Comparison of ENCODE assay signal across 10 mouse cellular contexts in genomic region chr5:149964748-149965147, GRCm38 (mm10). TPM values are rescaled to one million over a fixed set of nuclear protein-coding genes. Genes with fewer than 3 reads are reported as not detected.
DNase-seq lines count a peak whose midpoint lies in the region; ATAC-seq lines count a peak whose summit lies in the region.
"Had no signal": no experiment of that assay in that cellular context is flagged by ENCODE, and none has a peak within 500 bp of the region (broad histone marks: within the 10 kb centered on the region; RNA-seq: fewer than 3 reads in every experiment).

No protein-coding gene starts in this region.

- H3K4me2 ChIP-seq in forebrain, embryonic 12.5 days, result peak overlapping the region; percentile 30

- H3K36me3 ChIP-seq in forebrain, embryonic 12.5 days (replicated peaks), result no peaks in the 10 kb centered on the region

- no peak overlapping the region for H3K9ac ChIP-seq in forebrain, embryonic 12.5 days

- DNase-seq in kidney, postnatal 10 days, result peak; percentile 17
- DNase-seq in kidney, postnatal 14 days, result no peak
- DNase-seq in layer of hippocampus, adult 8-10 months (ENCODE audit: low spot score in 2 of 2), result peak; percentile 31 to 33
- peak; percentile 6 for DNase-seq in retina, postnatal 1 day
- DNase-seq in natural killer cell, adult 2 months (ENCODE audit: low spot score in 2 of 2), result no peak
- no peak for DNase-seq in thymus, adult 18-20 months
- DNase-seq in cerebellum, postnatal 36 days, result no peak
- DNase-seq: cerebellum, adult 2 months; lung, adult 18-20 months had no signal

- H3K9me3 ChIP-seq in forebrain, embryonic 12.5 days, result no peaks in the 10 kb centered on the region

- ATAC-seq in forebrain, embryonic 12.5 days (ENCODE audit: low FRiP score), result peak; percentile 78; the same call in 1 of the 2 replicates

- peaks cover 9% of the 10 kb centered on the region for H3K4me1 ChIP-seq in forebrain, embryonic 12.5 days

- H3K4me3 ChIP-seq in forebrain, embryonic 12.5 days (replicated peaks), result no peak overlapping the region

- no peaks in the 10 kb centered on the region for H3K27me3 ChIP-seq in forebrain, embryonic 12.5 days

- WGBS in forebrain, embryonic 12.5 days, result 13% methylated on average over 13 of the region's 13 CpGs

- no peak overlapping the region for H3K27ac ChIP-seq in forebrain, embryonic 12.5 days

RNA-seq across cellular contexts. Expression of gene Rxfp2, which starts 53.7 kb away (rescaled TPM):
- 0.22 and 0.47 TPM in 2 replicates for polyA plus RNA-seq in forebrain, embryonic 12.5 days (2016; fragmentation: Nextera tagmentation; extraction: Ambion mirVana)
- under 1 TPM in 1 of 4 experiments, not detected in 3; 0.29 TPM for total RNA-seq in layer of hippocampus, adult 8-10 months (2022)

Comparison
In these comparisons a context has a peak if more than half of its experiments do, and no peak if none do; other contexts are left out.
1. DNase-seq: peak in kidney, postnatal 10 days (single experiment), layer of hippocampus, adult 8-10 months (2 of 2) and retina, postnatal 1 day (single experiment); none in kidney, postnatal 14 days (single experiment), natural killer cell, adult 2 months (0 of 2), thymus, adult 18-20 months (0 of 2) and cerebellum, postnatal 36 days (0 of 2).